Mouse (Mus musculus): ENCODE measurements around the gene Sec14l1. TPM values are rescaled to one million over a fixed set of nuclear protein-coding genes. Genes with fewer than 3 reads are reported as not detected.

Sec14l1 gene
- polyA plus RNA-seq, 1 experiment: 22.8 TPM

DNA sequence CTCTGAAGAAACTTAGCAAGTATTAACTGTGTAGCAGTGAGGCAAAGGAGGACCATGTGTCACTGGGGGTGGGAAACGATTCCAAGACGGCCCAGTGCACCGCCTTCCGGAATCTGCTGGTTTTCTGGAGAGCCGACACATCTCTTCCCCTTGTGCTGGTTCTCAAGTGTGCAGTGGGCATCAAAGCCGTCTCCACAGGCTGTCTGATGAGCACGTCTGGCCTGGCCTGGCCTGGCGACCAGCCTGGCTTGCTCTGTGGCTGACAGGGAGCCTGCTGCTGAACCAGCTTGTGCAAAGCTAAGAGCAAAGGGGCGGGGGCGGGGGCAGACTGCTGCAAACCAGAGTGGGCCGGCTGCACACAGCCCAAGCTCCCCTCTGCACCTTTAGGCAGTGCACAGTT, 14.5 kb downstream of the Sec14l1 start:
- TF ChIP-seq POLR2A (IDR thresholded peaks at IDR 0.05; ENCODE audit: borderline replicate concordance, control insufficient read depth, low read depth, low read length) (no peak), CTCF (IDR thresholded peaks at IDR 0.05; ENCODE audit: control insufficient read depth, insufficient read depth, low read length) (no peak)
- Histone ChIP-seq H3K4me3 (replicated peaks; ENCODE audit: control insufficient read depth, low read depth, low read length) (no peak overlapping the region), H3K4me1 (ENCODE audit: control insufficient read depth, insufficient read depth, low read length) (no peaks in the 10 kb centered on the region), H3K27ac (ENCODE audit: control insufficient read depth, insufficient read depth, low read depth, low read length, poor library complexity) (no peak overlapping the region)
- 87% methylated on average over 11 of the region's 11 CpGs for WGBS

DNA sequence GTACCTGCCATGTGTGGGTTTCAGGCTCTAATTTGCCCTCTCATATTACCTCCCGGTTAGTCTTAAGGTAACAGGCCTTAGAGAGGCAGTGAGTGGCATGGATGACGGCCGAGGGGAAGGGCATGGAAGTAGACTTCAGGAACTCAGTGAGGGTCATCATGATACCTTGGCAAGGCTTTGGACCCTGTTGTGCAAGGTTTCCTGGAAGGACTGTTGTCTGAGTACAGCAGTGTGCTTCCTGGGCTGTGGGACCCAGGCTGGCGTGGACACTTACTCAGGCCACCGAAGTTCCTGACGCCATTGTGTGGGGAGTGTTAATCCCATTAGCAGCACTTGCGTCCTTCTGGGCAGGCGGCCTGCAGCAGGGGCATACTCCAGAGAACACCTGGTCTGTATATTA, 15.1 kb downstream of the Sec14l1 start:
- H3K4me3 ChIP-seq (replicated peaks; ENCODE audit: control insufficient read depth, low read depth, low read length): no peak overlapping the region
- 83% methylated on average over 8 of the region's 8 CpGs for WGBS
- H3K4me1 ChIP-seq (ENCODE audit: control insufficient read depth, insufficient read depth, low read length): no peaks in the 10 kb centered on the region
- TF ChIP-seq POLR2A (IDR thresholded peaks at IDR 0.05; ENCODE audit: borderline replicate concordance, control insufficient read depth, low read depth, low read length): no peak
- no peak for TF ChIP-seq CTCF (IDR thresholded peaks at IDR 0.05; ENCODE audit: control insufficient read depth, insufficient read depth, low read length)
- no peak overlapping the region for H3K27ac ChIP-seq (ENCODE audit: control insufficient read depth, insufficient read depth, low read depth, low read length, poor library complexity)

DNA sequence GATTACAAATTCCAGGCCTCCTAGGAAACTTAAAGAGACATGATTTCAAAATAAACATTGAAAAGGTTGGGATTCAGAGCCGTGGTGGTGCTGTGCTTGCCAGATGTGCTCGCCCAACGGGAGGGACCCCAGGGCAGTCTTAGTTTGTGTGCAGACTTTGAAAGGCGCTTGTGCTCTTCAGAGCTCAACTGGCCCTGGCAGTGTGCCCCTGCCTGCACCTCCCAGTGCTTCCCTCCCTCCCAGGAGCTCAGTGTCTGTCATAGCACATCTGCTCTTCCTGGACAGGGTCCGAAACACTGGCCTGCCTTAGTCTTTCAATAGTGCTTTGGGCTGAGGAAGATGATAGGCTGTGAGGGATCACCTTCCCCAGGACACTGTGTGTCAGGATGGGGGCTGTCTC, 15.9 kb downstream of the Sec14l1 start:
- H3K27ac ChIP-seq (ENCODE audit: control insufficient read depth, insufficient read depth, low read depth, low read length, poor library complexity): no peak overlapping the region
- no peaks in the 10 kb centered on the region for H3K4me1 ChIP-seq (ENCODE audit: control insufficient read depth, insufficient read depth, low read length)
- H3K4me3 ChIP-seq (replicated peaks; ENCODE audit: control insufficient read depth, low read depth, low read length): no peak overlapping the region
- 82% methylated on average over 5 of the region's 5 CpGs for WGBS
- no peak for TF ChIP-seq CTCF (IDR thresholded peaks at IDR 0.05; ENCODE audit: control insufficient read depth, insufficient read depth, low read length)
- TF ChIP-seq POLR2A (IDR thresholded peaks at IDR 0.05; ENCODE audit: borderline replicate concordance, control insufficient read depth, low read depth, low read length): no peak

- WGBS: 78% methylated on average over 10 of the region's 10 CpGs
- H3K4me3 ChIP-seq (replicated peaks; ENCODE audit: control insufficient read depth, low read depth, low read length): no peak overlapping the region
- no peak for TF ChIP-seq CTCF (IDR thresholded peaks at IDR 0.05; ENCODE audit: control insufficient read depth, insufficient read depth, low read length)
- no peak for TF ChIP-seq POLR2A (IDR thresholded peaks at IDR 0.05; ENCODE audit: borderline replicate concordance, control insufficient read depth, low read depth, low read length)
- H3K4me1 ChIP-seq (ENCODE audit: control insufficient read depth, insufficient read depth, low read length): no peaks in the 10 kb centered on the region
- no peak overlapping the region for H3K27ac ChIP-seq (ENCODE audit: control insufficient read depth, insufficient read depth, low read depth, low read length, poor library complexity)
These were observed 16.5 kb downstream of the Sec14l1 start for GRCm38 (mm10) chr11:117131450-117131849.

GRCm38 (mm10) chr11:117134776-117135387, 19.9 kb downstream of the Sec14l1 start:
- TF ChIP-seq CTCF (IDR thresholded peaks at IDR 0.05; ENCODE audit: control insufficient read depth, insufficient read depth, low read length): no peak
- Histone ChIP-seq H3K27ac (ENCODE audit: control insufficient read depth, insufficient read depth, low read depth, low read length, poor library complexity) (no peak overlapping the region), H3K4me3 (replicated peaks; ENCODE audit: control insufficient read depth, low read depth, low read length) (no peak overlapping the region), H3K4me1 (ENCODE audit: control insufficient read depth, insufficient read depth, low read length) (peaks cover 2% of the 10 kb centered on the region; the same call in 1 of the 2 replicates)
- WGBS: 86% methylated on average over 23 of the region's 23 CpGs

DNA sequence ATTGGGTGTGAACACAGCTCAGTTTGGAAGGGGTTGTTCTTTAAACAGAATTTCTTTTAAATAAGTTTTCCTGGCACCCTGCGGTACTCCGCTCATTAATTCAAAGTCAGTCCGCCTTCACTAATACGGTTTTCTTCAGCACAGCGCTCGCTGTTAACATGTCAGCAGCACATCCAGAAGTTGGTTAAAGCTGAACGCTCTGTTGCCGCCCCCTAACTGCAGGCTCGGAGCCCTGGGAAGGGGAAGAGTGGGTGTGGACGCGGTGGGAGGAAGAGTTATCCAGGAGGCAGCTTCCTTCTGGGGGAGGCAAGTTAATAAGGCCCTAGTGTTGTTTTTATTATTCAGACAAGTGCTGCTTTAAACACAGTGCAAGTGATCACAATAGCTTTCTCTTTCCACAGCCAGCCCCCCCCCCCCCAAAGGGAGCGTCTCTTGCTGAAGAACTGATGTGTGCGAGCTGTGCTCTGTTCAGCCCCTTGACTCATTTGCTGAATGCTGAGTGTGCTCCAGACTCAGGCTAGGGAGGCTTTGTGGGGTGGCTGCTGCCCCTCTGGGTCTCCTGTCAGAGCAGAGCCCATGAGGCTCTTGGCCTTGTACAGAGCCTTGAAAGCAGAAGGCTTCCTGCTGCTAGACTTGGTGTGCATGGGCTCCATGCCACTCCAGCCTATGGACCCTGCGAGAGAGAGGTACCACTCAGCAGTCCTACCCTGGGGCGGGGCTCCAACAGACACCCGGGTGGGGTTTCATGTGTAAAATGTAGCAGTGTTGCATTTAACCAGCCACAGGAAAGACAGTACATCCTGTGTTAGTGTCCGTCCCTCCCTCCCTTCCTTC, 20.7 kb downstream of the Sec14l1 start:
- H3K27ac ChIP-seq (ENCODE audit: control insufficient read depth, insufficient read depth, low read depth, low read length, poor library complexity): no peak overlapping the region
- peaks cover 2% of the 10 kb centered on the region; the same call in 1 of the 2 replicates for H3K4me1 ChIP-seq (ENCODE audit: control insufficient read depth, insufficient read depth, low read length)
- whole genome bisulfite sequencing: 39% methylated on average over 17 of the region's 17 CpGs
- TF ChIP-seq POLR2A (IDR thresholded peaks at IDR 0.05; ENCODE audit: borderline replicate concordance, control insufficient read depth, low read depth, low read length): no peak
- no peak for TF ChIP-seq CTCF (IDR thresholded peaks at IDR 0.05; ENCODE audit: control insufficient read depth, insufficient read depth, low read length)
- no peak overlapping the region for H3K4me3 ChIP-seq (replicated peaks; ENCODE audit: control insufficient read depth, low read depth, low read length)

DNA sequence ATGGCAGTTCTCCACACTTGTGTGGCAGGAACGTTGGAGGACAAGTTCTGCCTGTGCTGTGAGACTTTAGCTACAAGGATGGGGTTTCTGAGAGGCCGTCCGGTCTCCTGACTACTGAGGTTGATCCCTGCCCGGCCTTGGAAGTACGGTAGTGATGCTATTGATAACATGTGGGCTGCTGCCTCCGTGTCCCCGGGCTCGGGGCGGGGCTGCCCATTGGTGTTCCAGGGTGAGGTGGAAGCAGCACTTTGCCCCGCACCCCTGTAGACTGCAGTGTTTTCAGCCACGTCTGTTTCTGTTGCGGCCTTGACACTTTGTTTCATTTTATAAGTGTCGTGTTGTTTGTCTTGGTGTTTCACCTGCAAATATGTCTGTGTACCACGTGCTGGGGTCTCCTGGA, 21.9 kb downstream of the Sec14l1 start:
- H3K27ac ChIP-seq (ENCODE audit: control insufficient read depth, insufficient read depth, low read depth, low read length, poor library complexity): no peak overlapping the region
- no peak for TF ChIP-seq CTCF (IDR thresholded peaks at IDR 0.05; ENCODE audit: control insufficient read depth, insufficient read depth, low read length)
- TF ChIP-seq POLR2A (IDR thresholded peaks at IDR 0.05; ENCODE audit: borderline replicate concordance, control insufficient read depth, low read depth, low read length): no peak

GRCm38 (mm10) chr11:117138213-117138761, 23.3 kb downstream of the Sec14l1 start:
- Histone ChIP-seq H3K4me3 (replicated peaks; ENCODE audit: control insufficient read depth, low read depth, low read length) (no peak overlapping the region), H3K4me1 (ENCODE audit: control insufficient read depth, insufficient read depth, low read length) (peaks cover 2% of the 10 kb centered on the region; the same call in 1 of the 2 replicates), H3K27ac (ENCODE audit: control insufficient read depth, insufficient read depth, low read depth, low read length, poor library complexity) (no peak overlapping the region)
- WGBS: 84% methylated on average over 9 of the region's 9 CpGs
- no peak for TF ChIP-seq POLR2A (IDR thresholded peaks at IDR 0.05; ENCODE audit: borderline replicate concordance, control insufficient read depth, low read depth, low read length)
- TF ChIP-seq CTCF (IDR thresholded peaks at IDR 0.05; ENCODE audit: control insufficient read depth, insufficient read depth, low read length): no peak

More for the DNA sequence above, 21.9 kb downstream of the Sec14l1 start:
- 84% methylated on average over 14 of the region's 14 CpGs for WGBS
- H3K4me1 ChIP-seq (ENCODE audit: control insufficient read depth, insufficient read depth, low read length): peaks cover 2% of the 10 kb centered on the region; the same call in 1 of the 2 replicates
- H3K4me3 ChIP-seq (replicated peaks; ENCODE audit: control insufficient read depth, low read depth, low read length): no peak overlapping the region
